Mouse (Mus musculus): Measurements from ENCODE around the gene Il1rl1. TPM values are rescaled to one million over a fixed set of nuclear protein-coding genes. Genes with fewer than 3 reads are reported as not detected.

The Il1rl1 gene
- polyA plus RNA-seq, 1 experiment = 1.9 TPM

DNA sequence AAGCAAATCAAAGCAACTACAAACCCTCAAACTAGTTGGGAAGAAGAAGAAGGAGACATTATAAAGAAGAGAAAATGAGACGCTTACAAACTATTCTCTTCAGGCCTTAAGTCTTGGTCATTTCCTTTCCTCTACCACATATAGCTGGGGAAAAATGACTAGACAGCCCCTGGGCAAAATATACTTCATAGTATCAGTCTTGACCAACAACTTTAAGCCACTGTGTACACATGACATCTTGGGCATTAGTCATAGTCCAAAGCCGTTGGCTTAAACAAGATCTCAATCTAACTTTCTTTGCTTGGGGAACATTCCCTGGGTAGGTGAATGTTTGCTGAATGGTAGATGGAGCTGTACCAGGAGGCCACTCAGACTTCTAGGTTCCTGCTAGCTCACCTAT, 12.3 kb upstream of the Il1rl1 start:
- Histone ChIP-seq H3K4me1 (ENCODE audit: control insufficient read depth, insufficient read depth, insufficient read length, low read length) (no peaks in the 10 kb centered on the region), H3K27ac (ENCODE audit: insufficient read depth, low read depth, low read length) (no peak overlapping the region), H3K4me3 (ENCODE audit: low read depth, low read length) (no peak overlapping the region), H3K36me3 (ENCODE audit: control insufficient read depth, insufficient read depth, low read length) (no peaks in the 10 kb centered on the region), H3K27me3 (ENCODE audit: control insufficient read depth, insufficient read depth, low read length) (no peaks in the 10 kb centered on the region)
- WGBS = 70% methylated on average over 2 of the region's 2 CpGs
- no peak for TF ChIP-seq CTCF (IDR thresholded peaks at IDR 0.05; ENCODE audit: extremely low read depth, insufficient read length, insufficient replicate concordance, low read depth, low read length)
- no peak for TF ChIP-seq POLR2A (IDR thresholded peaks at IDR 0.05; ENCODE audit: low read depth, low read length)

GRCm38 (mm10) chr1:40418512-40418911, 10.9 kb upstream of the Il1rl1 start:
- H3K27ac ChIP-seq (ENCODE audit: insufficient read depth, low read depth, low read length) = no peak overlapping the region
- H3K36me3 ChIP-seq (ENCODE audit: control insufficient read depth, insufficient read depth, low read length) = no peaks in the 10 kb centered on the region
- H3K4me3 ChIP-seq (ENCODE audit: low read depth, low read length) = no peak overlapping the region
- TF ChIP-seq CTCF (IDR thresholded peaks at IDR 0.05; ENCODE audit: extremely low read depth, insufficient read length, insufficient replicate concordance, low read depth, low read length) (no peak), POLR2A (IDR thresholded peaks at IDR 0.05; ENCODE audit: low read depth, low read length) (no peak)
- no peaks in the 10 kb centered on the region for H3K4me1 ChIP-seq (ENCODE audit: control insufficient read depth, insufficient read depth, insufficient read length, low read length)
- no peaks in the 10 kb centered on the region for H3K27me3 ChIP-seq (ENCODE audit: control insufficient read depth, insufficient read depth, low read length)
- 24% methylated on average over 5 of the region's 5 CpGs for WGBS

- 46% methylated on average over 6 of the region's 6 CpGs for WGBS
- no peak overlapping the region for H3K27ac ChIP-seq (ENCODE audit: insufficient read depth, low read depth, low read length)
- no peaks in the 10 kb centered on the region for H3K36me3 ChIP-seq (ENCODE audit: control insufficient read depth, insufficient read depth, low read length)
- H3K4me1 ChIP-seq (ENCODE audit: control insufficient read depth, insufficient read depth, insufficient read length, low read length) = no peaks in the 10 kb centered on the region
- no peak overlapping the region for H3K4me3 ChIP-seq (ENCODE audit: low read depth, low read length)
- no peak for TF ChIP-seq CTCF (IDR thresholded peaks at IDR 0.05; ENCODE audit: extremely low read depth, insufficient read length, insufficient replicate concordance, low read depth, low read length)
- TF ChIP-seq POLR2A (IDR thresholded peaks at IDR 0.05; ENCODE audit: low read depth, low read length) = no peak
- no peaks in the 10 kb centered on the region for H3K27me3 ChIP-seq (ENCODE audit: control insufficient read depth, insufficient read depth, low read length)
Measured at GRCm38 (mm10) chr1:40423892-40424291, 5.5 kb upstream of the Il1rl1 start.

GRCm38 (mm10) chr1:40427270-40427669, 2.1 kb upstream of the Il1rl1 start:
- 87% methylated on average over 9 of the region's 9 CpGs for WGBS
- TF ChIP-seq POLR2A (IDR thresholded peaks at IDR 0.05; ENCODE audit: low read depth, low read length) (no peak), CTCF (IDR thresholded peaks at IDR 0.05; ENCODE audit: extremely low read depth, insufficient read length, insufficient replicate concordance, low read depth, low read length) (no peak)
- Histone ChIP-seq H3K4me1 (ENCODE audit: control insufficient read depth, insufficient read depth, insufficient read length, low read length) (no peaks in the 10 kb centered on the region), H3K27me3 (ENCODE audit: control insufficient read depth, insufficient read depth, low read length) (no peaks in the 10 kb centered on the region), H3K36me3 (ENCODE audit: control insufficient read depth, insufficient read depth, low read length) (no peaks in the 10 kb centered on the region), H3K4me3 (ENCODE audit: low read depth, low read length) (no peak overlapping the region), H3K27ac (ENCODE audit: insufficient read depth, low read depth, low read length) (no peak overlapping the region)

DNA sequence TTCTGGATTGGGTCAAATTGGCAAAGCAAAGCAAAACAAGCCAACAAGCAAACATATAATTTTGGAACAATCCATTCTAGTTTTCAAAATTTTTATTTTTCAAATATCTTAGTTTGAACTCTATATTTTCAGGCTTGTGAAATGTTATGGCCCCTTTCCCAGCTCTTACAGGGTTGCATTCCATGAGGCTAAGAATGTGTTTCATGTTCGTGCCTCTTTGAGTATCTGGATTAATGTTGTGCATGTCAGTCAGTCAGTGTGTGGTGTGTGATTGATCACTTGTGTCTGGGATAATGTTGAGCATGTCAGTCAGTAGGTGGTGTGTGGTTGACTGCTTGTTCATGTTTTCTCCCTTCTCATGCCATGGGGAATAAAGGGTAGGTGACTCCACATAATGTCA, 1.5 kb upstream of the Il1rl1 start:
- Histone ChIP-seq H3K4me1 (ENCODE audit: control insufficient read depth, insufficient read depth, insufficient read length, low read length) (no peaks in the 10 kb centered on the region), H3K27me3 (ENCODE audit: control insufficient read depth, insufficient read depth, low read length) (no peaks in the 10 kb centered on the region), H3K4me3 (ENCODE audit: low read depth, low read length) (no peak overlapping the region), H3K27ac (ENCODE audit: insufficient read depth, low read depth, low read length) (no peak overlapping the region), H3K36me3 (ENCODE audit: control insufficient read depth, insufficient read depth, low read length) (no peaks in the 10 kb centered on the region)
- WGBS = 73% methylated on average over 1 of the region's 1 CpGs
- no peak for TF ChIP-seq POLR2A (IDR thresholded peaks at IDR 0.05; ENCODE audit: low read depth, low read length)
- TF ChIP-seq CTCF (IDR thresholded peaks at IDR 0.05; ENCODE audit: extremely low read depth, insufficient read length, insufficient replicate concordance, low read depth, low read length) = no peak

GRCm38 (mm10) chr1:40430143-40430834, 919 bp downstream of the Il1rl1 start:
- H3K4me3 ChIP-seq (ENCODE audit: low read depth, low read length) = no peak overlapping the region
- no peaks in the 10 kb centered on the region for H3K36me3 ChIP-seq (ENCODE audit: control insufficient read depth, insufficient read depth, low read length)
- TF ChIP-seq CTCF (IDR thresholded peaks at IDR 0.05; ENCODE audit: extremely low read depth, insufficient read length, insufficient replicate concordance, low read depth, low read length) = no peak
- TF ChIP-seq POLR2A (IDR thresholded peaks at IDR 0.05; ENCODE audit: low read depth, low read length) = no peak
- 70% methylated on average over 4 of the region's 4 CpGs for WGBS
- no peak overlapping the region for H3K27ac ChIP-seq (ENCODE audit: insufficient read depth, low read depth, low read length)
- no peaks in the 10 kb centered on the region for H3K27me3 ChIP-seq (ENCODE audit: control insufficient read depth, insufficient read depth, low read length)
- no peaks in the 10 kb centered on the region for H3K4me1 ChIP-seq (ENCODE audit: control insufficient read depth, insufficient read depth, insufficient read length, low read length)

DNA sequence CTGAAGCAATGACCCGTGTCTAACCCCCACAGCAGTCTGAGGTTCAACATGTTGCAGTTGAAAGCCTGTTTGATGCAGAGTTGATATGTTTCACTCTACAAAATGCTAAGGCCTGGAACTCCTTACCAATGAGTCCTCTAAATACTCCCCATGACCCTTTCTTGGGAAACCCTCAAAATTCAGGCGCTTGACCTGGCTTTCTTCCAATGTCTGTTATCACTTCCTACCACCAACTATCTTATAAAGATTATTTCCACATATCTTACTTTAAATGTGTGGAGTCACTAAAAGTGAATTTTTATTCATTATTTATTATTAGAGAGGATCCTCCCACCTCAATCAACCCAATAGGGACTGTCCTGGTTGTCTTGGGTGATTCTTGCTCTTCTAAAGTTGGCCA, 2.8 kb downstream of the Il1rl1 start:
- no peak overlapping the region for H3K27ac ChIP-seq (ENCODE audit: insufficient read depth, low read depth, low read length)
- WGBS = 72% methylated on average over 2 of the region's 2 CpGs
- TF ChIP-seq CTCF (IDR thresholded peaks at IDR 0.05; ENCODE audit: extremely low read depth, insufficient read length, insufficient replicate concordance, low read depth, low read length) = no peak
- no peak for TF ChIP-seq POLR2A (IDR thresholded peaks at IDR 0.05; ENCODE audit: low read depth, low read length)
- H3K27me3 ChIP-seq (ENCODE audit: control insufficient read depth, insufficient read depth, low read length) = no peaks in the 10 kb centered on the region
- H3K4me1 ChIP-seq (ENCODE audit: control insufficient read depth, insufficient read depth, insufficient read length, low read length) = no peaks in the 10 kb centered on the region
- H3K4me3 ChIP-seq (ENCODE audit: low read depth, low read length) = no peak overlapping the region
- H3K36me3 ChIP-seq (ENCODE audit: control insufficient read depth, insufficient read depth, low read length) = no peaks in the 10 kb centered on the region
